Mouse (Mus musculus) liver, adult 2 months (tissue): ENCODE data around the gene Urah.

ENCODE experiments used
- CTCF ChIP-seq: fragments of 200-500 bp; IDR thresholded peaks from 2 replicates; pipeline ENCODE4 v1.5.1; 2011; ENCODE audit warnings: low read depth, low read length, control low read depth
- POLR2A ChIP-seq: fragments of 200-500 bp; IDR thresholded peaks from 2 replicates; pipeline ENCODE4 v1.6.1; 2011; ENCODE audit warnings: low read length, control low read depth; ENCODE audit not compliant: insufficient read depth; ENCODE audit errors: extremely low read depth

GRCm38 (mm10) chr7:140787406-140788052 lies 47.3 kb upstream of the Urah start, which contains the start of gene Syce1:
- TF ChIP-seq POLR2A (no peak), CTCF (no peak)
